Mouse (Mus musculus): ENCODE measurements around the gene Aifm2.

Aifm2 gene

GRCm38 (mm10) chr10:61714771-61715461 is at the start of gene Aifm2:
TSS of gene Aifm2 (plus strand) at chr10:61715263.
- WGBS: 14% methylated on average over 35 of the region's 36 CpGs

- WGBS: 95% methylated on average over 3 of the region's 3 CpGs
Observed at GRCm38 (mm10) chr10:61665651-61666050, 49.4 kb upstream of the Aifm2 start.

- WGBS: 54% methylated on average over 7 of the region's 7 CpGs
Observed at GRCm38 (mm10) chr10:61669289-61669688, 45.8 kb upstream of the Aifm2 start.

- 94% methylated on average over 3 of the region's 3 CpGs for WGBS
Observed at GRCm38 (mm10) chr10:61670758-61671157, 44.3 kb upstream of the Aifm2 start.

- WGBS: 82% methylated on average over 3 of the region's 3 CpGs
Observed at GRCm38 (mm10) chr10:61675935-61676334, 39.1 kb upstream of the Aifm2 start.

- 31% methylated on average over 9 of the region's 9 CpGs for WGBS
Observed at GRCm38 (mm10) chr10:61679545-61679944, 35.5 kb upstream of the Aifm2 start.

GRCm38 (mm10) chr10:61680015-61680913 is 34.8 kb upstream of the Aifm2 start, which contains the start of gene Sar1a:
TSS of gene Sar1a (plus strand) at chr10:61680299.
- WGBS: under 1% methylated on average over 84 of the region's 84 CpGs

GRCm38 (mm10) chr10:61689405-61689804 is 25.7 kb upstream of the Aifm2 start:
- 73% methylated on average over 8 of the region's 8 CpGs for WGBS

GRCm38 (mm10) chr10:61693563-61693962 is 21.5 kb upstream of the Aifm2 start:
- 65% methylated on average over 4 of the region's 4 CpGs for WGBS

- 1% methylated on average over 42 of the region's 42 CpGs for WGBS
Observed at GRCm38 (mm10) chr10:61694870-61695670, 20.0 kb upstream of the Aifm2 start, which contains the start of gene Tysnd1. TSS of gene Tysnd1 (plus strand) at chr10:61695514.

GRCm38 (mm10) chr10:61695703-61696559 is 19.1 kb upstream of the Aifm2 start:
- WGBS: under 1% methylated on average over 111 of the region's 111 CpGs

GRCm38 (mm10) chr10:61696560-61696823 is 18.6 kb upstream of the Aifm2 start:
- 9% methylated on average over 19 of the region's 19 CpGs for WGBS

- 84% methylated on average over 2 of the region's 2 CpGs for WGBS
Observed at GRCm38 (mm10) chr10:61697028-61697427, 18.0 kb upstream of the Aifm2 start.

GRCm38 (mm10) chr10:61704663-61705062 is 10.4 kb upstream of the Aifm2 start:
- 67% methylated on average over 4 of the region's 4 CpGs for WGBS

GRCm38 (mm10) chr10:61706412-61707375 is 8.4 kb upstream of the Aifm2 start:
- 71% methylated on average over 6 of the region's 6 CpGs for WGBS

- WGBS: 90% methylated on average over 3 of the region's 3 CpGs
Observed at GRCm38 (mm10) chr10:61713601-61714000, 1.5 kb upstream of the Aifm2 start.

GRCm38 (mm10) chr10:61714146-61714545 is 917 bp upstream of the Aifm2 start:
- 90% methylated on average over 4 of the region's 4 CpGs for WGBS

- WGBS: 10% methylated on average over 11 of the region's 11 CpGs
Observed at GRCm38 (mm10) chr10:61715462-61715837, 387 bp downstream of the Aifm2 start.

- WGBS: 81% methylated on average over 7 of the region's 7 CpGs
Observed at GRCm38 (mm10) chr10:61715996-61716864, 1.2 kb downstream of the Aifm2 start.
